Mouse (Mus musculus) limb, embryonic 14.5 days (tissue): ENCODE measurements at regions not wholly inside any gene's neighbourhood (a gene's known extent, or its start where the extent isn't known, plus 50 kb on each side); places are given as distances from the start of the nearest gene placed in this dataset.

Experiments
- ATAC-seq: fragments of 200-750 bp; cut with Nextera tagmentation; 2 replicates; pipeline ENCODE4 v1.8.0; 2017; ENCODE audit warnings: low read depth, moderate number of reproducible peaks, moderate TSS enrichment; ENCODE audit not compliant: low FRiP score
- DNase-seq: peaks from one replicate; pipeline ENCODE4 v3.0.0-alpha.2; 2015; ENCODE audit warnings: low spot score
- H3K27ac ChIP-seq: fragments of 300-500 bp; sonication (generic); replicated peaks from 2 replicates; pipeline ENCODE4 v1.5.1; 2014; ENCODE audit warnings: low read depth, mild to moderate bottlenecking, low read length, moderate library complexity, mixed read lengths
- H3K27me3 ChIP-seq: fragments of 300-500 bp; sonication (generic); 2 replicates; pipeline ENCODE4 v1.6.1; 2014; ENCODE audit warnings: low read length, mixed read lengths; ENCODE audit not compliant: control insufficient read depth, insufficient read depth
- H3K36me3 ChIP-seq: fragments of 300-500 bp; sonication (generic); 2 replicates; pipeline ENCODE4 v1.6.1; 2014; ENCODE audit warnings: mild to moderate bottlenecking, low read length, moderate library complexity, mixed read lengths; ENCODE audit not compliant: control insufficient read depth, insufficient read depth
- H3K4me1 ChIP-seq: fragments of 300-500 bp; sonication (generic); 2 replicates; pipeline ENCODE4 v1.6.1; 2014; ENCODE audit warnings: antibody characterized with exemption, low read length, mixed read lengths; ENCODE audit not compliant: control insufficient read depth, insufficient read depth
- H3K4me2 ChIP-seq: fragments of 300-500 bp; sonication (generic); replicated peaks from 2 replicates; pipeline ENCODE4 v1.6.1; 2014; ENCODE audit warnings: low read depth, mild to moderate bottlenecking, low read length, moderate library complexity; ENCODE audit not compliant: severe bottlenecking
- H3K4me3 ChIP-seq: fragments of 300-500 bp; sonication (generic); replicated peaks from 2 replicates; pipeline ENCODE4 v1.5.1; 2014; ENCODE audit warnings: low read length
- H3K9ac ChIP-seq: fragments of 300-500 bp; sonication (generic); 2 replicates; pipeline ENCODE4 v1.6.1; 2014; ENCODE audit warnings: mild to moderate bottlenecking, low read depth, low read length, moderate library complexity; ENCODE audit not compliant: severe bottlenecking
- H3K9me3 ChIP-seq: fragments of 300-500 bp; sonication (generic); 2 replicates; pipeline ENCODE4 v1.6.1; 2016; ENCODE audit warnings: low read length; ENCODE audit not compliant: control insufficient read depth
- POLR2A ChIP-seq: fragments of 200-500 bp; IDR thresholded peaks from 2 replicates; pipeline ENCODE4 v1.8.0; 2012; ENCODE audit warnings: inconsistent platforms, mild to moderate bottlenecking, moderate library complexity, borderline replicate concordance; ENCODE audit not compliant: insufficient read depth, insufficient read length; ENCODE audit errors: extremely low read depth
- WGBS: fragments of 180-500 bp; shearing (Covaris S2); extraction: QIAGEN DNeasy Blood & Tissue Kit; methylation state at CpG from one replicate; pipeline ENCODE4 v1.1.7; 2014; 5-methylcytosine and 5-hydroxymethylcytosine counted together

- Histone ChIP-seq H3K27ac (no peak overlapping the region), H3K9ac (no peak overlapping the region), H3K4me3 (no peak overlapping the region), H3K27me3 (no peaks in the 10 kb centered on the region), H3K36me3 (no peaks in the 10 kb centered on the region), H3K4me2 (no peak overlapping the region), H3K9me3 (no peaks in the 10 kb centered on the region), H3K4me1 (no peaks in the 10 kb centered on the region)
- 70% methylated on average over 4 of the region's 4 CpGs for WGBS
- no peak for ATAC-seq
- no peak for DNase-seq
- no peak for TF ChIP-seq POLR2A
Observed at GRCm38 (mm10) chr3:149594470-149594869, 604.1 kb upstream of the Adgrl2 start.

- TF ChIP-seq POLR2A: no peak
- 58% methylated on average over 2 of the region's 2 CpGs for WGBS
- H3K9me3 ChIP-seq: no peaks in the 10 kb centered on the region
- H3K36me3 ChIP-seq: no peaks in the 10 kb centered on the region
- H3K4me2 ChIP-seq: no peak overlapping the region
- ATAC-seq (no peak), DNase-seq (no peak)
- no peak overlapping the region for H3K27ac ChIP-seq
- no peak overlapping the region for H3K4me3 ChIP-seq
- no peak overlapping the region for H3K9ac ChIP-seq
- H3K4me1 ChIP-seq: no peaks in the 10 kb centered on the region
- H3K27me3 ChIP-seq: no peaks in the 10 kb centered on the region
Observed at GRCm38 (mm10) chr3:149585769-149586168, 595.4 kb upstream of the Adgrl2 start.

- no peaks in the 10 kb centered on the region for H3K9me3 ChIP-seq
- H3K4me1 ChIP-seq: no peaks in the 10 kb centered on the region
- DNase-seq (no peak), ATAC-seq (no peak)
- no peak overlapping the region for H3K9ac ChIP-seq
- H3K4me3 ChIP-seq: no peak overlapping the region
- H3K4me2 ChIP-seq: no peak overlapping the region
- no peaks in the 10 kb centered on the region for H3K36me3 ChIP-seq
- H3K27ac ChIP-seq: no peak overlapping the region
- no peaks in the 10 kb centered on the region for H3K27me3 ChIP-seq
- 73% methylated on average over 3 of the region's 3 CpGs for WGBS
- no peak for TF ChIP-seq POLR2A
Observed at GRCm38 (mm10) chr3:149581141-149581540, 590.8 kb upstream of the Adgrl2 start.

GRCm38 (mm10) chr3:149575678-149576077 lies 585.3 kb upstream of the Adgrl2 start:
- Histone ChIP-seq H3K9me3 (no peaks in the 10 kb centered on the region), H3K27me3 (no peaks in the 10 kb centered on the region), H3K9ac (no peak overlapping the region), H3K4me2 (no peak overlapping the region), H3K4me3 (no peak overlapping the region), H3K4me1 (no peaks in the 10 kb centered on the region), H3K27ac (no peak overlapping the region), H3K36me3 (no peaks in the 10 kb centered on the region)
- WGBS: 56% methylated on average over 3 of the region's 3 CpGs
- DNase-seq (peak; percentile 60), ATAC-seq (peak; percentile 88)
- TF ChIP-seq POLR2A: no peak

- H3K4me2 ChIP-seq: no peak overlapping the region
- no peak for ATAC-seq
Observed at GRCm38 (mm10) chr3:149566853-149567252, 576.5 kb upstream of the Adgrl2 start.

More at GRCm38 (mm10) chr3:149566853-149567252, 576.5 kb upstream of the Adgrl2 start:
- Histone ChIP-seq H3K4me1 (no peaks in the 10 kb centered on the region), H3K27ac (no peak overlapping the region), H3K9ac (no peak overlapping the region), H3K36me3 (no peaks in the 10 kb centered on the region), H3K9me3 (no peaks in the 10 kb centered on the region), H3K27me3 (no peaks in the 10 kb centered on the region), H3K4me3 (no peak overlapping the region)
- TF ChIP-seq POLR2A: no peak
- 79% methylated on average over 6 of the region's 6 CpGs for WGBS
- no peak for DNase-seq
